Mouse (Mus musculus): ENCODE measurements around the gene Oxct2b.
"Not testable (repeated sequence)": the region's sequence is repeated elsewhere in the genome, so short reads cannot be mapped to it uniquely, and the experiment has no call there.

Oxct2b gene

DNA sequence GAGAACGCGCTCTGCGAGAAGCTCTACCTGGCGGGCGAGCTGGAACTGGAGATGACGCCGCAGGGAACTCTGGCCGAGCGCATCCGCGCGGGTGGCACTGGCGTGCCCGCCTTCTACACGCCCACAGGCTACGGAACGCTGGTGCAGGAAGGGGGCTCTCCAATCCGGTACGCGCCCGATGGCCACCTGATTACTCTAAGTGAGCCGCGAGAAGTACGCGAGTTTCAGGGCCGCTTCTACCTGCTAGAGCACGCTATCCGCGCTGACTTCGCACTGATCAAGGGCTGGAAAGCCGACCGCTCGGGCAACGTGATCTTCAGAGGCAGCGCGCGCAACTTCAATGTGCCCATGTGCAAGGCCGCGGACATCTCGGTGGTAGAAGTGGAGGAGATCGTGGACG lies 574 bp downstream of the Oxct2b start:
- not testable (repeated sequence) for DNase-seq

- no peak for DNase-seq
Observed at GRCm38 (mm10) chr4:123121286-123121685, 5.2 kb downstream of the Oxct2b start.

GRCm38 (mm10) chr4:123126626-123127025 lies 10.6 kb downstream of the Oxct2b start:
- DNase-seq: no peak

DNA sequence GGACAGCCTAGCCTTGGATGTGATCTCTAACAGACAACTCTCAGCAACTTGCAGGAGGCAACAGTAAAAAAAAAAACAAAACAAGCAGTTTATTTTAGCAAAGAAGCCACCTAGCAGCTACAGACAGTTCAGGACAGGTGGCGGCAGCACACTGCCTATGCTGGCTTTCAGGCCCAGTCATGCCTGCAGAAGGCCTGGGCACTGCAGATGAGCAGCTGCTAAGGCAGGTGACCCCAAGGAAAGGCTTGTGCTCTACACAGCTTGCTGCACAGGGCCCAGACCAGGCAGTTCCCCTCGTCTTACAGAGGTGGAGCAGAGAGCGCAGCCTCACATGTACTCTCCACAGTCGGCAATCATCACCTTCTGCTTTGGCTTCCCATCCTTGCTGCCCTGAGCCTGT lies 11.0 kb downstream of the Oxct2b start:
- no peak for DNase-seq

GRCm38 (mm10) chr4:123137551-123137950 lies 21.5 kb downstream of the Oxct2b start:
- DNase-seq: no peak

DNA sequence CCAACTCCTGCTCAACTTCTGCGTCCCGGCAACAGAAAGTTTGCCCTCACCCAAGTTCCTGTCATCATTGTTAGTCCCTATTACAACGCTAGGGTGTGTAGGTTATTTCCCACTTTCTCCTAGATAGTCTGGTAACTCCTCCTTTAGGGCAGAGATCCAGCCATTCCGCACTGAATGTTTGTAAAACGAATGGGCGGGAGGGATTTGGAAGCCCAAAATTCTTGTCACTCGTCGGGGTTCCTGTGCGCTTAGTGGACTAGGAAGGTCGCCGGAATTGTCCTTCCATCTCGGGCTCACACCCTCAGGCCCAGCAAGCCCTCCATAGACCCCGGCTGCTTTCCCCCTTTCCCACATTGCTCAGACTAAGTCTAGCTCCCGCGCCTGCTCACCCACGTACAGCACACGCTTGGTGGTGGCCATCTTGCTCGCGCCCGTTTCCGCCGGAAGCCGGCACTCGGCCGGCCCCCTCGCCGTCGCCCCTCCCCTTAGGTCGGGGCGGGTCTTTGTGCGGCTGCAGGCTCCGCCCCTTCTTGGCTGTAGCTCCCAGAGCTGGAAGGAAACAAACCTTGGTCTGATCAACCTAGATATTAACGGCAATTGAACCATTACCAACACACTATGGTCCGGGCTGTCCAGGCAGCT lies 23.6 kb downstream of the Oxct2b start, which contains the start of gene Ppie:
TSS of gene Ppie (minus strand) at position 439 of the 642 bp plus-strand sequence.
- DNase-seq: peak; percentile 74

- no peak for DNase-seq
Observed at GRCm38 (mm10) chr4:123147446-123148150, 31.5 kb downstream of the Oxct2b start.

DNA sequence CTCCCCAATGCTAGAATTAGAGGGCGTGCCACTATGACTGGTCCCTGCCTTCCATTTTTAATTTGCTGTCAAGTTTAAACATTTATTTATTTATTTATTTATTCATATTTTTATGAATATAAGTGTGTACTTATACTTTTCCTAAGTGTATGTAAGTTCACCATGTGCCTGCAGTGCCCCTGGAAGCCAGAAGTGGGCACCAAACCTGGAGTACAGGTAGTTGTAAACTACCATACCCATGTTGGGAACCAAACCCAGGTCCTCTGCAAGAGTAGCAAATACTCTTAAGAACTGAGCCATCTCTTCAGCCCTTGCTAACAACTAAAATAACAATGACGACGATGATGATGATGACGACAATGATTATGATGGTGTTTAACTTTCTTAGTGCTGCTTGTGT lies 35.9 kb downstream of the Oxct2b start:
- no peak for DNase-seq

DNA sequence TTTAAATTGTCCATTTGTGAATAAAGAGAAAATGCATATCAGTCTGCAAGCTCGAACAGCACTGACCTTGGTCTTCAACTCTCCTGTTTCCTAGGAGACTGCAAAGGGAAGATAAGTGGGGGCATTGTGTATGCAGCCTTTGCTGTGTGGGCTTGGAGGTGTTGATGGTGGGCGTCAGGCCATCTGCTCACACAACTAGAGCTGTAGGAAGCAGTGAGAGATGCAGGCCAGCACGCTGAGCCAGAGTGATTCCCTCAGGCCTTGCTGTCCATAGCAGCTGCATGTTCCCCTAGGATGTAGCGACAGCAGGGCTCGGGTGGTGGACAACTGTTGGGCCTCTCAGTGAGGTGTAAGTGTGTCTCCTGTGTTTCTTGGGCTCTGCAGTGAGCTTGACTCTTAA lies 36.9 kb downstream of the Oxct2b start:
- peak; percentile 65 for DNase-seq

GRCm38 (mm10) chr4:123155004-123155403 lies 38.9 kb downstream of the Oxct2b start:
- DNase-seq: no peak

DNA sequence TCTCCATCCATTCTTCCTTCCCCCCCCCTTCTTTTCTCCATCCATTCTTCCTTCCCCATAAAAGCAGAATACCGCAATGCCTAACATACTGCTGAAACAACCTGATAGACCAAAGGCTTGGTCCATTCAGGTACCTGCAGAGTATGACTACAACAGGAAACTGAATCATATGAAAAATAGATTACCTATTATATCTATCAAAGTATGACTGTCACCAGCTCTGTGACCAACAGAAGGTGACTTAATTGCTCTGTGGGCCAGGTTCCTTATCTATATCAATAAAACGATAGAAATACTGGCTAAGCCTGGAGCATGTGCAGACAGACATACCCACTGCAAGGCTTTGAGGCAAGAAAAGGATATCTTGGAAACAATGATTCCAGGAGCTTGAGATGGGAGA lies 39.4 kb downstream of the Oxct2b start:
- no peak for DNase-seq

- DNase-seq: no peak
Observed at GRCm38 (mm10) chr4:123155840-123156239, 39.8 kb downstream of the Oxct2b start.

- no peak for DNase-seq
Observed at GRCm38 (mm10) chr4:123160571-123160970, 44.5 kb downstream of the Oxct2b start.

DNA sequence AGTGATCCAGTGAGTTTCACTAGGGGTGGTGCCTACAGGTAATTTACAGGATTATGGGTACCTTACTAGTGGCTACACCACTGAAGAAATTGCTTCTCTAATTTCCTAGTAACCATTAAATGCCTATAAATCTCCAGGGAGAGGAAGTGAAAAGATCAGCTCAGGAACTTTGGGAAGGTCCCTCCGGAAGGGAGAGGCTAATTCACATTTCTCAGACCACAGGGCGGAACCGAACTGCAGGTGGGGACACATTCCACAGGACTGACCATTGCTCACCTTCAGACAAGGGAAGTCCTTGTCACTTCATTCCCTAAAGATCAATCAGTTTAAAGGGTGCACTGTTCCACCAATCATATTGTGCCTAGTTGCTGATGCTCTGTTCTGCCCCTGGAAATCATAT lies 45.2 kb downstream of the Oxct2b start:
- DNase-seq: not testable (repeated sequence)

DNA sequence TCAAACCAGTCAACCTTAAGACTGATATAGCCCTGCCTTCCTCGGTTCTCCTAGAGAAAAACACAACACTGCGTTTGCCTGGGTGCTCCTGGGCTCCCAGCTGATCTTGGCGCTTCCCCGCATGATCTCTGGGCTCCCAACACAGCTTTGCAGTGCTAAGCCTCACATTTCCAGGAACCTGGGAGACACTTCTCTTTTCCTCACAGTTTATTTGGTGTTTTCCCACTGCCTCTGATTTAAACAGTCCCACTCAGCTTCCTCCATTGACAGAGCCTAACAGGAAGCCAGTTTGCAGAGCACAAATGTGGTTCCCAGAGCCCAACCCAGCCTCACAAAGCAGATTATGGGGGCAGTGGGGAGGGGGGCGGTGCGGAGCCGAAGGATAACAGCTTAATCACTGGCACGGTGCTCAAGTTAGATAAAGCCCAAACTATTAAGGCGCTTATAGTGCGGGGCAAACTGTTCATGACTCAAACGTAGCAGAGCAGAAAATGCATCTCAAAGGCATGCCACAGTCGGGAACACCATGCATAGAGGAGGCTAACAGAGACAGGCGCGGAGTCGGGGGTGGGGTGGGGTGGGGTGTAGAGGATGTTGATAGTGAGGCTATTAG lies 46.3 kb downstream of the Oxct2b start:
- no peak for DNase-seq

- DNase-seq: no peak
Observed at GRCm38 (mm10) chr4:123164157-123164556, 48.1 kb downstream of the Oxct2b start.
